Mouse (Mus musculus) midbrain, embryonic 16.5 days (tissue): Measurements from ENCODE around the gene Zfc3h1. TPM values are rescaled to one million over a fixed set of nuclear protein-coding genes. Genes with fewer than 3 reads are reported as not detected.

ENCODE experiments used
- ATAC-seq: fragments of 200-750 bp; cut with Nextera tagmentation; 2 replicates; pipeline ENCODE4 v1.8.0; 2017; ENCODE audit warnings: moderate TSS enrichment
- H3K27ac ChIP-seq: fragments of 300-500 bp; sonication (generic); 2 replicates; pipeline ENCODE4 v1.5.1; 2014; ENCODE audit warnings: mild to moderate bottlenecking, low read length, mixed read lengths
- H3K27me3 ChIP-seq: fragments of 300-500 bp; sonication (generic); 2 replicates; pipeline ENCODE4 v1.6.1; 2014; ENCODE audit warnings: low read depth, low read length, mixed read lengths; ENCODE audit not compliant: control insufficient read depth, insufficient read depth
- H3K36me3 ChIP-seq: fragments of 300-500 bp; sonication (generic); 2 replicates; pipeline ENCODE4 v1.6.1; 2014; ENCODE audit warnings: mild to moderate bottlenecking, low read length, moderate library complexity, mixed read lengths; ENCODE audit not compliant: control insufficient read depth, insufficient read depth
- H3K4me1 ChIP-seq: fragments of 300-500 bp; sonication (generic); 2 replicates; pipeline ENCODE4 v1.6.1; 2014; ENCODE audit warnings: mild to moderate bottlenecking, low read length, mixed read lengths; ENCODE audit not compliant: control insufficient read depth, insufficient read depth
- H3K4me2 ChIP-seq: fragments of 300-500 bp; sonication (generic); 2 replicates; pipeline ENCODE4 v1.6.1; 2014; ENCODE audit warnings: mild to moderate bottlenecking, low read length, mixed read lengths
- H3K4me3 ChIP-seq: fragments of 300-500 bp; sonication (generic); 2 replicates; pipeline ENCODE4 v1.5.1; 2014; ENCODE audit warnings: low read depth, mild to moderate bottlenecking, low read length, moderate library complexity, mixed read lengths
- H3K9ac ChIP-seq: fragments of 300-500 bp; sonication (generic); 2 replicates; pipeline ENCODE4 v1.6.1; 2014; ENCODE audit warnings: low read depth, low read length, mixed read lengths
- H3K9me3 ChIP-seq: fragments of 300-500 bp; sonication (generic); replicated peaks from 2 replicates; pipeline ENCODE4 v1.6.1; 2014; ENCODE audit warnings: mild to moderate bottlenecking, low read length, mixed read lengths; ENCODE audit not compliant: control insufficient read depth, poor library complexity, severe bottlenecking
- WGBS: fragments of 180-500 bp; shearing (Covaris S2); extraction: QIAGEN DNeasy Blood & Tissue Kit; methylation state at CpG from one replicate; pipeline ENCODE4 v1.1.7; 2014; 5-methylcytosine and 5-hydroxymethylcytosine counted together
- polyA plus RNA-seq: library from polyadenylated mRNA; unstranded; fragments of >200 nt; fragmentation: Nextera tagmentation; extraction: Ambion mirVana; gene quantifications from 2 replicates; pipeline ENCODE4 v1.2.1, GENCODE M21; 2015

Zfc3h1 gene
- polyA plus RNA-seq, 1 experiment from 2014 or later, result 14.3 TPM

DNA sequence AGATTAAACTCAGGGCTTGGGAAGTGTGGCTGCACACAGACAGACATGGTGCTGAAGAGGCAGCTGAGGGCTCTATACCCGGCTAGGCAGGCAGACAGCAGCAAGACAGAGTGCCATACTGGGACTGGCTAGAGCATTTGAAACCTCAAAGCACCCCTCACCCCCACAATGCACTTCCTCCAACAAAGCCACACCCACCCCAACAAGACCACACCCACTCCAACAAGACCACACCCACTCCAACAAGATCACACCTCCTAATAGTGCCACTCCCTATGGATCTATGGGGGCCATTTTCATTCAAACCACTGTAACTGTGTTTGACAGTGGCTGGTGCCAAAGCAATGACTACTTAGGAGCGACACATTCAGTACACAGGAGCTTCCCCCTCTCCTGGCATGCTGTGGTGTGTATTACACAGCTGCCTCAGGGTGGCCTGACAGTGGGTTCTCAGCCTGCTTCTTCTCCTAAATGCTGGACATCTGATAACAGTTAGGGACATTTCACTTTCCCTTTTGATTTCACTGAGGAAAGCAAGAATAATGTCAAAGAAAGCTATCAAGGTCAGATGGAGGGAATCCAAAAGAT, 33.9 kb upstream of the Zfc3h1 start:
- Histone ChIP-seq H3K4me3 (no peak overlapping the region), H3K4me1 (no peaks in the 10 kb centered on the region), H3K36me3 (peaks cover 11% of the 10 kb centered on the region), H3K9ac (no peak overlapping the region), H3K27ac (no peak overlapping the region), H3K4me2 (no peak overlapping the region), H3K9me3 (no peaks in the 10 kb centered on the region), H3K27me3 (no peaks in the 10 kb centered on the region)
- no peak for ATAC-seq
- WGBS, result 80% methylated on average over 2 of the region's 2 CpGs

DNA sequence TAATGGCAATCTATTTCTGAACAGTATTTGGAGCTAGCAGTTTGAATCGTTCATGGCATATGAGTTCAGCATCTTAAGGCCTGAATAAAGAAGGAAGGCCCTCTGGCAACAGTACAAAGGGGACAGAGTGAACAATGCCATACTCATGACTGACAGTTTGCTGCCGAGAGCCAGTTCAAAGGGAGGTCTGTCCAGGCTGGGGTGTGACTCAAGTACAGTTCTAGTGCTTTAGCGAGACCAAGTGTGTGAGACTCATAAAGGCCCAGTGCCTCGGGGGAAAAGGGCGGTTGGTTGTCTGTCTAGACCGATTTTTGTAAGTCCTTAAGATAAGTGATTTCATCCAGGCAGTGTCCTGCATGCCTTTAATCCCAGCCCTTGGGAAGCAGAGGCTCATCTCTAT, 30.2 kb upstream of the Zfc3h1 start:
- Histone ChIP-seq H3K4me1 (no peaks in the 10 kb centered on the region), H3K27me3 (no peaks in the 10 kb centered on the region), H3K4me3 (no peak overlapping the region), H3K4me2 (no peak overlapping the region), H3K9me3 (no peaks in the 10 kb centered on the region), H3K9ac (no peak overlapping the region), H3K36me3 (peaks cover 15% of the 10 kb centered on the region), H3K27ac (no peak overlapping the region)
- no peak for ATAC-seq
- WGBS, result 52% methylated on average over 6 of the region's 6 CpGs

DNA sequence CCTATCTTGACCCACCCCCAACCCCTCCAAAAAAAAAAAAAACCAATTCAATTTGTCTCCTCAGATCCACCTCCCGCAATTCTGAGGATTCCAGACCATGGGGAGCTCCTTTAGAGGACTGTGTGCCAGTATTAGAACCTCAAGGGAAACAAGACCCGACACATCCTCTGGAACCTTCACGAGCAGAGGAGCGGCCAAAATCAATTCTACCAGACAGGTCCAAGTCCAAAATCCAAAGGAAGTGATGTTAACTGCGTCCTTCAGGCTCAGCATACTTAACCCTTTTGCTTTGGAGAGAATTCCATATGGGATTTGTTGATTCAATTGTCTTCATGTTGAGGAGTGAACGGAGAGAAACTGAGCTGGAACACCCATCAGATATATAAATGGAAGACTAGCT, 29.7 kb upstream of the Zfc3h1 start:
- Histone ChIP-seq H3K4me3 (no peak overlapping the region), H3K4me1 (peaks cover under 1% of the 10 kb centered on the region; the same call in 1 of the 2 replicates), H3K4me2 (no peak overlapping the region), H3K36me3 (peaks cover 15% of the 10 kb centered on the region), H3K9me3 (no peaks in the 10 kb centered on the region), H3K9ac (no peak overlapping the region), H3K27ac (no peak overlapping the region), H3K27me3 (no peaks in the 10 kb centered on the region)
- no peak for ATAC-seq
- 90% methylated on average over 6 of the region's 6 CpGs for WGBS

DNA sequence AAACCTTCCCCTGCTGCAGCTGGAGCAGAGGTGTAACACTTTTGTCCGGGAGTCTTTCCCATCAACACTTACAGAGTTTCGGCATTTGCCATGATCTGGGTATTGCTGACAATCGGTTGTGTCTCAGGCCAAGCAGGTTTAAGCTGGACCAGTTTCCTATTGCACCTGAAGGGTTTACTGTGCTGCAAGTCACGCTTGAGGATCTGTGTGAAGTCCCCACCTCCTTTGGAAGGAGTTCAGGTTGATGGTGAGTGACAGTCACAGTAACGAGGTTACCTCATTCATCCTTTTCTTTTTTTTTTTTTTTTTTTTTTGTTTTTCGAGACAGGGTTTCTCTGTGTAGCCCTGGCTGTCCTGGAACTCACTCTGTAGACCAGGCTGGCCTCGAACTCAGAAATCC, 28.7 kb upstream of the Zfc3h1 start:
- Histone ChIP-seq H3K9me3 (no peaks in the 10 kb centered on the region), H3K4me1 (peaks cover 11% of the 10 kb centered on the region), H3K4me3 (no peak overlapping the region), H3K9ac (no peak overlapping the region), H3K36me3 (peaks cover 15% of the 10 kb centered on the region), H3K27ac (no peak overlapping the region), H3K4me2 (no peak overlapping the region), H3K27me3 (no peaks in the 10 kb centered on the region)
- 94% methylated on average over 5 of the region's 7 CpGs for WGBS
- no peak for ATAC-seq

DNA sequence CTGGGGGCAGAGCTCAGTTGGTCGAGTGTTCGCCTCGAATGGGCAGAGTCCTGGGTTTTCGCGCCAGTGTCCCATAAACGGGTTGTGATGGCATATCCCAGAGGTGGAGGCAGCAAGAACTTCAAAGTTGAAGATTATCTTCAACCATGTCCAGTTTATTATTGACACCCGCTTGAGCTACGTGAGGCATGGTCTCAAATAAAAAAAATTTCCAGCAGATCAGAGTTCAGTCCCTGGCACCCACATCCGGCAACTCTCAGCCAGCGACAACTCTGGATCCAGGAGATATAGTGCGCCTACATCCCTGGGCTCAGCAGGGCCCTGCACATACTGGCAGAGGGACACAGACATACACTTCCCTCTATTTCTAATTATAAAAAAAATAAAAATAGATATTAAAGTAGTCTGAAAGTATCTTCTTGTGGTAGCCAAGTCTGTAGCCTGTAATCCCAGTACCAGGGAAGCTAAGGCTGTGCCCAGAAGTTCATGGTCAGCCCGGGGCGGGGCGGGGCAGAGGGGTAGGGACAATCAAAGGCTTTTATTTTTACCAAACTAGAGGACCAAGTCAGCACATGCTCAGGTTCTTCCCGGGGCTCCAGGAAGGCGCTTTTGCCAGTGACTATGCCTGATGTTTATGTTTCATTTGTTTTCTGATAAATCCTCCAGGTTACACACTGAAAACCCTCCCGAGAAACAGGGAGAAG, 26.4 kb upstream of the Zfc3h1 start:
- peaks cover 15% of the 10 kb centered on the region for H3K36me3 ChIP-seq
- no peak overlapping the region for H3K9ac ChIP-seq
- peaks cover 21% of the 10 kb centered on the region for H3K4me1 ChIP-seq
- H3K27me3 ChIP-seq, result no peaks in the 10 kb centered on the region
- no peak for ATAC-seq
- no peak overlapping the region for H3K27ac ChIP-seq
- no peak overlapping the region for H3K4me3 ChIP-seq
- H3K4me2 ChIP-seq, result no peak overlapping the region
- H3K9me3 ChIP-seq, result no peaks in the 10 kb centered on the region
- 96% methylated on average over 17 of the region's 17 CpGs for WGBS

DNA sequence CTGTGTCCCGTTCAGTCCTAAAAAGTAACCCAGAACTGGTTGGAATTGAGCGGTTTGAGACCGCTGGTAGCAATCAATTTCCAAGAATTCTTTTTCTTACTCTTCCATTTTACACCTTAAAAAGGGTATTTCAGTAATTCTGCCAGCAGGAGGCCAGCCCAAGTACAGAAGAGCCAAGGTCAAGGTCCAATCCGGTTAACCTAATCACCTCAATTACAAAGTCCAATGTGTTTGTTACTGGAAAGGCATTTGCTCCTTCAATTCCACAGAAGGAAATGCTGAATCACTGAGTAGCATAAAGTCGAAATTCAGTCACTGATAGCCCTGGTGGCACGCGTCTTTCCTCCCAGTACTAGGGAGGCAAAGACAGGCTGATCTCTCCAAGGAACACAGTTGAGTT, 25.7 kb upstream of the Zfc3h1 start:
- Histone ChIP-seq H3K36me3 (peaks cover 15% of the 10 kb centered on the region), H3K4me1 (peaks cover 21% of the 10 kb centered on the region), H3K27me3 (no peaks in the 10 kb centered on the region), H3K4me2 (no peak overlapping the region), H3K4me3 (no peak overlapping the region), H3K27ac (no peak overlapping the region), H3K9me3 (no peaks in the 10 kb centered on the region), H3K9ac (no peak overlapping the region)
- 94% methylated on average over 7 of the region's 7 CpGs for WGBS
- ATAC-seq, result no peak

DNA sequence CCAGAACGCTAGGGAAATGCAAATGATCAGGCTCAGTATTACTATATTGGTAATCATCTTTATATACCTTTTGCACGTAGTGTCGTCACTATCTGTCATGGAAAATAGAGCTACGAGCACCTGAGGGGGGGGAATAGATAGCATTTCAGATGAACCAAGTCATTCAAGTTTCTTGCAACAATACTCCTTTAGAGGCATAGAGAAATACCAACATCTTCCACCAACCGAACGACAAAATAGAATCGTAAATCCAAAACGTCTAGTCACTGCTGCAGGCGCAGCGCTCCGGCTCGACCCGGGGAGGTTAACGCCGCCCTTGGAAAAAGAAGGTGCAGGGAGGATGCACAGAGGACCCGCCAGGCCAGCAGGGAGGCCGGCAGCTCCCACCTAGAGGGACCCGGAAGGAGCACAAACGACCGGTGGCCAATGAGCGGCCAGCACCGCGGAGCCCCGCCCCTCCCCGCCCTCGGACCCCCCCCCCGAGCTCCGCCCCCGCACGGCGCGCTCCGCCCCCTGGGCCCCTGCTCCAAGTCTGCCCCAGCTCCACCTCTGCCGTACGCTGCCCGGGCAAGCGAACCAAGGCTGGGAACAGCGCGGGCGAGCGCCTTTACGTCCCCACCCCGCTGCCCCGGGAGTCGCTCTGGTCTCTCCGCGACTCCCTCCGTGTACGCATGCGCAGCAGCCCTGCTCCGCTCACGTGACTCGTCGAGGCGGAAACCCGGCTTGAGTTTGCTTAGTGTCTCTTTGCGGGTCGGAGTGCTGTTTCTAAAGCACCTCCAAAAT, 22.7 kb upstream of the Zfc3h1 start, which contains the start of gene Tmem19:
TSS of gene Tmem19 (minus strand) at position 662 of the 783 bp plus-strand sequence.
- under 1% methylated on average over 45 of the region's 58 CpGs for WGBS
- Histone ChIP-seq H3K36me3 (peaks cover 3% of the 10 kb centered on the region), H3K9me3 (no peaks in the 10 kb centered on the region), H3K4me1 (peaks cover 21% of the 10 kb centered on the region), H3K9ac (peak within 1 kb of the TSS; percentile 73), H3K27ac (peak within 1 kb of the TSS; percentile 95), H3K4me2 (peak within 1 kb of the TSS; percentile 77), H3K4me3 (peak within 1 kb of the TSS; percentile 79), H3K27me3 (no peaks in the 10 kb centered on the region)
- peak; percentile 99 for ATAC-seq

DNA sequence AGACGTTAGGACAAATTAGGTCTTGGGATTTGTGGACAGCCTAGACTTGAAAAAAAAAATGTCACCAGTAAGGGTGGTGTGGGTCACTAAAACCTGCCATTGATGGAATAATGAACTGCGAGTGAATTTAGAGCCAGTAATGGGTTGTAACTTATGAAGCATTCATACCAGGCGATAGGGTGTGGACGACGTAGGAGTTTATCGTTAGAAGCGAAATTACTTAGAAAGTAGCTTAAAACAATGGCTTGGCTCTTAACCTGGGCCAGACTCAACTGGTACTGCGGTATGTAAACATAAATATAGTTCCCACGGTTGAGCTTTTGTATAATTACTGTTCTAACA, 22.2 kb upstream of the Zfc3h1 start:
- Histone ChIP-seq H3K4me1 (peaks cover 21% of the 10 kb centered on the region), H3K9me3 (no peaks in the 10 kb centered on the region), H3K36me3 (no peaks in the 10 kb centered on the region), H3K4me3 (peak overlapping the region; percentile 79), H3K27ac (peak overlapping the region; percentile 95), H3K9ac (peak overlapping the region; percentile 73), H3K27me3 (no peaks in the 10 kb centered on the region), H3K4me2 (peak overlapping the region; percentile 65)
- ATAC-seq, result peak; percentile 28
- WGBS, result 7% methylated on average over 9 of the region's 9 CpGs

DNA sequence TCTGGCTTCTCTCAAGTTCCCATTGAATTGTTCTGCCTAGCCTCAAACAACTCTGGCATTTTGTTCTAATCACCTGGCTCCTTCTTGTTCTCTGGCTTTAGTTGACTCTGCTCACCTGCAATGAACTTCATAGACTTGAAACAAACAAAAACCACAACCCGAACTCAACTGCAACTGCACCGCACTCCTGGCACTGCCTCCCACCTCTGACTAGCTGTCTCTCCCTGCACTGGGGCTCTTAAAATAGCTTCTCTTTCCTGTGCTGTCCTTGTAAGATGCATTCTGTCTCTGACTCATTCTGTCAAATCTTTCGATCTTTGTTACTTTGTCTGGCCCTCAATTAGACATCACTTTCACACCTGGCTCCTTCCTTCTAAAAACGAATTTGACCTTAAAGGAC, 21.6 kb upstream of the Zfc3h1 start:
- Histone ChIP-seq H3K4me2 (peak overlapping the region; percentile 65), H3K9ac (no peak overlapping the region), H3K36me3 (no peaks in the 10 kb centered on the region), H3K27me3 (no peaks in the 10 kb centered on the region), H3K4me3 (no peak overlapping the region; the same call in 1 of the 2 replicates), H3K9me3 (no peaks in the 10 kb centered on the region), H3K27ac (no peak overlapping the region), H3K4me1 (peaks cover 21% of the 10 kb centered on the region)
- 88% methylated on average over 4 of the region's 4 CpGs for WGBS
- no peak for ATAC-seq
